Mouse (Mus musculus): ENCODE data around the gene AI593442.

GRCm38 (mm10) chr9:52675937-52676336 lies 3.6 kb downstream of the AI593442 start:
- TF ChIP-seq POLR2A (IDR thresholded peaks at IDR 0.05; ENCODE audit: insufficient read depth, low read length) (no peak), CTCF (IDR thresholded peaks at IDR 0.05; ENCODE audit: low read depth, low read length) (no peak), EP300 (IDR thresholded peaks at IDR 0.05; ENCODE audit: insufficient read depth, low read depth, low read length) (no peak)

All from ES-Bruce4 (cell line).